ENCODE assay signal across 13 mouse cellular contexts in the genomic region with DNA sequence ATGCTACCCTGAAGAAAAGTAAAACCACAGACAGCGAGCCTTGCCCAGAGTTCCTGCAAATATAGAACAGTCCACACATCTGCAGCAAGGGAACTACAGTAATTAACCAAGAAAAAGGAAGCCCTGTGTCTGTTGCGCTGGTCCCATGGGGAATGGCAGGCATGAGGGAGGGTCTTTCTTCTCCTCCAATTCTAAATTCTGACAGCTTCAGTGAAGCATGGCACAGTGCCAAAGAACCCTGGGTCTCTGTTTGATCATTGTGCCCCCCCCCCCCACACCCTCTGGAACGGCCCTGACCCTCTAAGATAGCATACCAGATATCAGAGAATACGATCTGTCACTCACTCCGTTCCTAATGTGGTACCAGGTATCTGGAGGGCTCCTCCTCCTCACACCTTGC. TPM values are rescaled to one million over a fixed set of nuclear protein-coding genes. Genes with fewer than 3 reads are reported as not detected.
DNase-seq lines count a peak whose midpoint lies in the region; ATAC-seq and TF ChIP-seq lines count a peak whose summit lies in the region.
"Had no signal": no experiment of that assay in that cellular context is flagged by ENCODE, and none has a peak within 500 bp of the region (broad histone marks: within the 10 kb centered on the region; RNA-seq: fewer than 3 reads in every experiment).

No protein-coding gene starts in this region.

- H3K4me3 ChIP-seq in forebrain, embryonic 11.5 days (ENCODE audit: low read depth, low read length), result no peak overlapping the region
- H3K4me3 ChIP-seq in forebrain, embryonic 10.5 days, result no peak overlapping the region
- peak overlapping the region; percentile 13 for H3K4me3 ChIP-seq in lung, adult 2 months (replicated peaks; ENCODE audit: extremely low read depth, low read depth, low read length)
- no peak overlapping the region for H3K4me3 ChIP-seq in bone marrow, adult 2 months (replicated peaks; ENCODE audit: control insufficient read depth, low read depth, low read length)
- H3K4me3 ChIP-seq in forebrain, embryonic 16.5 days (replicated peaks; ENCODE audit: low read length), result no peak overlapping the region

- no peaks in the 10 kb centered on the region for H3K36me3 ChIP-seq in forebrain, embryonic 11.5 days (ENCODE audit: control insufficient read depth, insufficient read depth, low read length)
- peaks cover 24% of the 10 kb centered on the region for H3K36me3 ChIP-seq in forebrain, embryonic 10.5 days (replicated peaks)
- H3K36me3 ChIP-seq in forebrain, embryonic 16.5 days (ENCODE audit: control insufficient read depth, insufficient read depth), result no peaks in the 10 kb centered on the region
- H3K36me3 ChIP-seq: G1E had no signal

- no peak overlapping the region for H3K27ac ChIP-seq in forebrain, embryonic 11.5 days (ENCODE audit: low read depth, low read length)
- H3K27ac ChIP-seq in forebrain, embryonic 10.5 days, result no peak overlapping the region
- peak overlapping the region; percentile 56 for H3K27ac ChIP-seq in bone marrow, adult 2 months (ENCODE audit: control insufficient read depth, insufficient read depth, low read depth, low read length, poor library complexity)
- H3K27ac ChIP-seq in forebrain, embryonic 16.5 days (ENCODE audit: low read length), result no peak overlapping the region

- DNase-seq in forebrain, embryonic 11.5 days (ENCODE audit: low spot score), result no peak
- DNase-seq in forebrain, embryonic 10.5 days (ENCODE audit: extremely low spot score, low spot score), result no peak
- DNase-seq in lung, adult 2 months, result no peak
- no peak for DNase-seq in lung, postnatal 25 days (ENCODE audit: low spot score)
- no peak for DNase-seq in urinary bladder, adult 18-20 months (ENCODE audit: low spot score in 2 of 2)
- no peak for DNase-seq in urinary bladder, postnatal 4 days (ENCODE audit: low spot score in 2 of 2)
- DNase-seq: kidney, adult 18-20 months; thymus, adult 18-20 months had no signal

- no peaks in the 10 kb centered on the region for H3K9me3 ChIP-seq in forebrain, embryonic 11.5 days (ENCODE audit: control insufficient read depth, low read length)
- no peaks in the 10 kb centered on the region for H3K9me3 ChIP-seq in forebrain, embryonic 10.5 days
- H3K9me3 ChIP-seq in forebrain, embryonic 16.5 days (ENCODE audit: control insufficient read depth, low read length), result no peaks in the 10 kb centered on the region
- H3K9me3 ChIP-seq: G1E had no signal

- H3K9ac ChIP-seq in forebrain, embryonic 11.5 days (ENCODE audit: low read length), result no peak overlapping the region
- no peak overlapping the region for H3K9ac ChIP-seq in forebrain, embryonic 16.5 days (replicated peaks; ENCODE audit: low read depth, low read length)

- H3K27me3 ChIP-seq in forebrain, embryonic 11.5 days (ENCODE audit: control insufficient read depth, insufficient read depth, low read length), result no peaks in the 10 kb centered on the region
- peaks cover 53% of the 10 kb centered on the region for H3K27me3 ChIP-seq in forebrain, embryonic 10.5 days (ENCODE audit: poor library complexity, severe bottlenecking)
- H3K27me3 ChIP-seq in forebrain, embryonic 16.5 days (replicated peaks; ENCODE audit: control insufficient read depth, insufficient read depth, low read length), result no peaks in the 10 kb centered on the region

- H3K4me1 ChIP-seq in forebrain, embryonic 11.5 days (replicated peaks; ENCODE audit: control insufficient read depth, insufficient read depth, low read length), result peaks cover 29% of the 10 kb centered on the region
- peaks cover 91% of the 10 kb centered on the region for H3K4me1 ChIP-seq in forebrain, embryonic 10.5 days
- H3K4me1 ChIP-seq in lung, adult 2 months (ENCODE audit: control insufficient read depth, insufficient read depth, low read length), result peaks cover 12% of the 10 kb centered on the region
- peaks cover 12% of the 10 kb centered on the region for H3K4me1 ChIP-seq in bone marrow, adult 2 months (ENCODE audit: control insufficient read depth, insufficient read depth, low read length)
- peaks cover 33% of the 10 kb centered on the region for H3K4me1 ChIP-seq in forebrain, embryonic 16.5 days (replicated peaks; ENCODE audit: control insufficient read depth, insufficient read depth, low read length)

- no peak for TF ChIP-seq CTCF in lung, adult 2 months (IDR thresholded peaks at IDR 0.05; ENCODE audit: insufficient read depth, low read length)
- TF ChIP-seq CTCF in bone marrow, adult 2 months (IDR thresholded peaks at IDR 0.05; ENCODE audit: control insufficient read depth, insufficient read depth, low read length), result no peak

- no peak for ATAC-seq in forebrain, embryonic 11.5 days (replicated peaks; ENCODE audit: low FRiP score)
- ATAC-seq in forebrain, embryonic 16.5 days, result no peak
- ATAC-seq: midbrain, embryonic 16.5 days had no signal

- no peak for TF ChIP-seq POLR2A in lung, adult 2 months (IDR thresholded peaks at IDR 0.05; ENCODE audit: borderline replicate concordance, extremely low read depth, low read depth, low read length)
- TF ChIP-seq POLR2A in bone marrow, adult 2 months (IDR thresholded peaks at IDR 0.05; ENCODE audit: borderline replicate concordance, control insufficient read depth, low read depth, low read length), result no peak

- WGBS in forebrain, embryonic 11.5 days, result 42% methylated on average over 5 of the region's 5 CpGs
- WGBS in forebrain, embryonic 10.5 days, result 62% methylated on average over 5 of the region's 5 CpGs
- WGBS in lung, adult 2 months, result 46% methylated on average over 5 of the region's 5 CpGs
- WGBS in bone marrow, adult 2 months, result 11% methylated on average over 5 of the region's 5 CpGs
- 10% methylated on average over 5 of the region's 5 CpGs for WGBS in forebrain, embryonic 16.5 days

- 0 out of 2 replicates have a peak overlapping the region, but pooled peaks have one; percentile 5 for H3K4me2 ChIP-seq in forebrain, embryonic 11.5 days (ENCODE audit: low read depth, low read length, severe bottlenecking)
- H3K4me2 ChIP-seq in forebrain, embryonic 16.5 days (ENCODE audit: low read length), result peak overlapping the region; percentile 8

RNA-seq across cellular contexts. Expression of a gene that starts 4.6 kb away (rescaled TPM):
- 72.4 and 75.8 TPM in 2 replicates for polyA plus RNA-seq in forebrain, embryonic 11.5 days (2014; fragmentation: Nextera tagmentation; extraction: Ambion mirVana)
- 52.1 and 60.1 TPM in 2 replicates for polyA plus RNA-seq in forebrain, embryonic 10.5 days (2016; fragmentation: Nextera tagmentation; extraction: Ambion mirVana)
- 279 and 648 TPM in 2 replicates for polyA plus RNA-seq in lung, adult 2 months (2012; rRNA removed)
- 53.6 and 73.5 TPM in 2 replicates for polyA plus RNA-seq in bone marrow, adult 2 months (2011; ENCODE audit: insufficient read depth, insufficient read length, low replicate concordance, missing spikeins)
- 58.0 and 62.8 TPM in 2 replicates for polyA plus RNA-seq in forebrain, embryonic 16.5 days (2015; fragmentation: Nextera tagmentation; extraction: Ambion mirVana)
- polyA plus RNA-seq: G1E had no signal

RNA-seq across cellular contexts. Expression of a gene that starts 49.7 kb away (rescaled TPM):
- polyA plus RNA-seq in forebrain, embryonic 11.5 days (2014; fragmentation: Nextera tagmentation; extraction: Ambion mirVana), result not detected in 2 replicates
- not detected in 2 replicates for polyA plus RNA-seq in forebrain, embryonic 10.5 days (2016; fragmentation: Nextera tagmentation; extraction: Ambion mirVana)
- polyA plus RNA-seq in lung, adult 2 months (2012; rRNA removed), result not detected in 2 replicates
- polyA plus RNA-seq in bone marrow, adult 2 months (2011; ENCODE audit: insufficient read depth, insufficient read length, low replicate concordance, missing spikeins), result not detected in 2 replicates
- polyA plus RNA-seq in forebrain, embryonic 16.5 days (2015; fragmentation: Nextera tagmentation; extraction: Ambion mirVana), result not detected in 2 replicates
- polyA plus RNA-seq: cortical plate, adult 2 months; G1E; midbrain, embryonic 16.5 days had no signal
